Mouse (Mus musculus) forebrain, embryonic 11.5 days (tissue): ENCODE data around the gene Pifo. TPM values are rescaled to one million over a fixed set of nuclear protein-coding genes. Genes with fewer than 3 reads are reported as not detected.

Source experiments
- polyA plus RNA-seq: library from polyadenylated mRNA; unstranded; fragments of >200 nt; fragmentation: Nextera tagmentation; extraction: Ambion mirVana; gene quantifications from 2 replicates; pipeline ENCODE4 v1.2.1, GENCODE M21; 2014

Gene Pifo
- polyA plus RNA-seq, 1 experiment from 2014 or later: 1.7 TPM

Other genes starting within 250 kb of the Pifo start
- 75.9 and 84.3 TPM in 2 replicates for gene Rap1a, start 213.3 kb downstream of the Pifo start, polyA plus RNA-seq
- gene Adora3, start 143.8 kb downstream of the Pifo start, polyA plus RNA-seq: 0.23 TPM in 1 of 2 replicates, not detected in the other
- gene Tmigd3, start 143.7 kb downstream of the Pifo start, polyA plus RNA-seq: 0.21 TPM in 1 of 2 replicates, not detected in the other
- gene I830077J02Rik, start 82.0 kb downstream of the Pifo start, polyA plus RNA-seq: 0.52 and 0.64 TPM in 2 replicates
- gene Wdr77, start 55.3 kb downstream of the Pifo start, polyA plus RNA-seq: 148 and 173 TPM in 2 replicates
- gene Atp5f1, start 54.5 kb downstream of the Pifo start, polyA plus RNA-seq: 457 and 514 TPM in 2 replicates
- 3.2 and 3.4 TPM in 2 replicates for gene Ovgp1, start 40.9 kb downstream of the Pifo start, polyA plus RNA-seq
- not detected in 2 replicates for gene Chil5, start 18.2 kb upstream of the Pifo start, polyA plus RNA-seq
- gene Chia1, start 98.6 kb upstream of the Pifo start, polyA plus RNA-seq: 0.16 and 0.44 TPM in 2 replicates
- gene Chil3, start 152.9 kb upstream of the Pifo start, polyA plus RNA-seq: not detected in 2 replicates
- gene Chil4, start 204.9 kb upstream of the Pifo start, polyA plus RNA-seq: not detected in 2 replicates